Mouse (Mus musculus) bone marrow macrophage, adult 2 months (primary cell): ENCODE data around the gene Crybg2. TPM values are rescaled to one million over a fixed set of nuclear protein-coding genes. Genes with fewer than 3 reads are reported as not detected.

Experiments
- H3K27ac ChIP-seq: 2 replicates; pipeline ENCODE4 v1.5.1; 2012; ENCODE audit warnings: low read depth, low read length; ENCODE audit not compliant: insufficient read depth
- H3K4me1 ChIP-seq: 2 replicates; pipeline ENCODE4 v1.6.1; 2012; ENCODE audit warnings: low read length; ENCODE audit not compliant: control insufficient read depth, insufficient read depth
- H3K4me3 ChIP-seq: 2 replicates; pipeline ENCODE4 v1.5.1; 2012; ENCODE audit warnings: mild to moderate bottlenecking, low read length, moderate library complexity; ENCODE audit not compliant: insufficient read depth
- CTCF ChIP-seq: IDR thresholded peaks from 2 replicates; pipeline ENCODE4 v1.5.1; 2012; ENCODE audit warnings: low read depth, mild to moderate bottlenecking, low read length, moderate library complexity
- POLR2A ChIP-seq: IDR thresholded peaks from 2 replicates; pipeline ENCODE4 v1.6.1; 2012; ENCODE audit warnings: mild to moderate bottlenecking, low read depth, low read length, borderline replicate concordance
- polyA plus RNA-seq: library from polyadenylated mRNA; stranded (reverse); fragments of >200 nt; gene quantifications from 2 replicates; pipeline ENCODE4 v1.2.4, GENCODE M21; 2012; ENCODE audit not compliant: missing spikeins, insufficient read depth, insufficient read length

The Crybg2 gene
- polyA plus RNA-seq, 1 experiment = 0.71 TPM

- Histone ChIP-seq H3K4me1 (peaks cover 49% of the 10 kb centered on the region), H3K4me3 (no peak overlapping the region)
Measured at GRCm38 (mm10) chr4:134118126-134118800, 57.6 kb downstream of the Crybg2 start.

GRCm38 (mm10) chr4:134119042-134119441, 58.4 kb downstream of the Crybg2 start:
- no peak overlapping the region for H3K27ac ChIP-seq
- H3K4me1 ChIP-seq = peaks cover 49% of the 10 kb centered on the region
- TF ChIP-seq POLR2A (no peak), CTCF (no peak)
- H3K4me3 ChIP-seq = no peak overlapping the region

More at GRCm38 (mm10) chr4:134118126-134118800, 57.6 kb downstream of the Crybg2 start:
- H3K27ac ChIP-seq = peak overlapping the region; percentile 78; the same call in 1 of the 2 replicates
- TF ChIP-seq POLR2A (no peak), CTCF (no peak)

GRCm38 (mm10) chr4:134119644-134120043, 59.0 kb downstream of the Crybg2 start:
- no peak overlapping the region for H3K4me3 ChIP-seq
- TF ChIP-seq POLR2A (no peak), CTCF (no peak)
- H3K27ac ChIP-seq = peak overlapping the region; percentile 52; the same call in 1 of the 2 replicates
- H3K4me1 ChIP-seq = peaks cover 55% of the 10 kb centered on the region

GRCm38 (mm10) chr4:134120192-134120805, 59.7 kb downstream of the Crybg2 start:
- Histone ChIP-seq H3K4me1 (peaks cover 61% of the 10 kb centered on the region), H3K27ac (peak overlapping the region; percentile 52), H3K4me3 (no peak overlapping the region)
- TF ChIP-seq CTCF = no peak
- TF ChIP-seq POLR2A = no peak

GRCm38 (mm10) chr4:134120916-134121315, 60.3 kb downstream of the Crybg2 start:
- TF ChIP-seq CTCF (no peak), POLR2A (no peak)
- no peak overlapping the region for H3K27ac ChIP-seq
- peaks cover 67% of the 10 kb centered on the region for H3K4me1 ChIP-seq
- H3K4me3 ChIP-seq = no peak overlapping the region

DNA sequence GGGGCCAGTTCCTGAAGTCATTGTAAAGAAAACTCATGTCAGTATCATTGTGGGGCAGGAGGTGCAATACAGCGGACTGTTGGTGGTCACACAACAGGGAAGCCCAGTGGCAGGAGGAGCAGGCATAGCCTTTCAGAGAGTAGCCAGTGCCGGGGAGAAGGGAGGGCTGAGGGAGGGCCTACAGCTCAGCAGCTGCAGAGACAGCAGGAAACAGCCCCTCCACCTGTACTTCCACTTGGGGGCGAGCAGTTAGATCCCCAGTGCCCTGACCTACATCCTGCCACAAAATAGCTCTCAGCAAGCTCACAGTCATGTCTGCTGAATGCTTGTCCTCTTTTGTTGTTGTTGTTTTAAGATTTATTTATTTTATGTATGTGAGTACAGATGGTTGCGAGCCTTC, 61.0 kb downstream of the Crybg2 start:
- Histone ChIP-seq H3K4me1 (peaks cover 70% of the 10 kb centered on the region), H3K4me3 (no peak overlapping the region), H3K27ac (no peak overlapping the region)
- TF ChIP-seq POLR2A (no peak), CTCF (no peak)

DNA sequence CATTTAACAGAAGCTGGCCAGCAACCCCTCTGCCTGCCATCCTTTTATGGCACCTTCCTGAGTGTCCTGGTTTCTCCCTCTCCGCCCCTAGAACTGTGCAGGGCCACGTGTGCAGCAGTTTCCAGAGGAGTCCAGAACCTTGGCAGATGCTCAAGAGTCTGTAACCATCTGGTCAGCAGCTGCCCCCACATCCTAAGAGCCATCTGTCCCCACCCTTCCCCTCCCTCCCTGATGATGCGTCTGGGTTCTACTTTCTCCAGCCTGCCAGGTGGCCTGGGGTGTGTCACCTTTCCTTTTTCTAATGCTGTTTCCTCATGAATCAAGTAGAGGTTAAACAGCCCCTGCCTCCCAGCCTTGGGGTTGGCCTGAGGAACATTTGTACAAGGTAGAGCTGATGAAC, 61.7 kb downstream of the Crybg2 start:
- peaks cover 66% of the 10 kb centered on the region for H3K4me1 ChIP-seq
- TF ChIP-seq CTCF (no peak), POLR2A (no peak)
- no peak overlapping the region for H3K27ac ChIP-seq
- H3K4me3 ChIP-seq = no peak overlapping the region

DNA sequence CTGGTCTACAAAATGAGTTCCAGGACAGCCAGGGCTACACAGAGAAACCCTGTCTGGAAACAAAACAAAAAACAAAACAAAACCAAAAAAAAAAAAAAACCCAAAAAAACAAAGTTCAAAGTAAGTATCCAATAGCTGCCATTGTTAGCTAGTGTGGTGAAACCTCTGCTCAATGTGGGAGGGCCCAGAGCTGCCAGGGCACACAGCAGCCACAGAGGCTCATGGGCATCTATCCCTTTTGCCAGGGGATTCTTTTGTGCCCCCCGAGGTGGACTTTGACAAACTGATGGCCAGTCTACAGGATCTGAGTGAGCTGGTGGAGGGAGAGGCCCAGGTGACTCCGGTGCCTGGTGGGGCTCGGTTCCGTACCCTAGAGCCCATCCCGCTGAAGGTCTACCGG, 62.5 kb downstream of the Crybg2 start:
- TF ChIP-seq CTCF (no peak), POLR2A (no peak)
- Histone ChIP-seq H3K4me1 (peaks cover 57% of the 10 kb centered on the region), H3K4me3 (no peak overlapping the region), H3K27ac (no peak overlapping the region)

DNA sequence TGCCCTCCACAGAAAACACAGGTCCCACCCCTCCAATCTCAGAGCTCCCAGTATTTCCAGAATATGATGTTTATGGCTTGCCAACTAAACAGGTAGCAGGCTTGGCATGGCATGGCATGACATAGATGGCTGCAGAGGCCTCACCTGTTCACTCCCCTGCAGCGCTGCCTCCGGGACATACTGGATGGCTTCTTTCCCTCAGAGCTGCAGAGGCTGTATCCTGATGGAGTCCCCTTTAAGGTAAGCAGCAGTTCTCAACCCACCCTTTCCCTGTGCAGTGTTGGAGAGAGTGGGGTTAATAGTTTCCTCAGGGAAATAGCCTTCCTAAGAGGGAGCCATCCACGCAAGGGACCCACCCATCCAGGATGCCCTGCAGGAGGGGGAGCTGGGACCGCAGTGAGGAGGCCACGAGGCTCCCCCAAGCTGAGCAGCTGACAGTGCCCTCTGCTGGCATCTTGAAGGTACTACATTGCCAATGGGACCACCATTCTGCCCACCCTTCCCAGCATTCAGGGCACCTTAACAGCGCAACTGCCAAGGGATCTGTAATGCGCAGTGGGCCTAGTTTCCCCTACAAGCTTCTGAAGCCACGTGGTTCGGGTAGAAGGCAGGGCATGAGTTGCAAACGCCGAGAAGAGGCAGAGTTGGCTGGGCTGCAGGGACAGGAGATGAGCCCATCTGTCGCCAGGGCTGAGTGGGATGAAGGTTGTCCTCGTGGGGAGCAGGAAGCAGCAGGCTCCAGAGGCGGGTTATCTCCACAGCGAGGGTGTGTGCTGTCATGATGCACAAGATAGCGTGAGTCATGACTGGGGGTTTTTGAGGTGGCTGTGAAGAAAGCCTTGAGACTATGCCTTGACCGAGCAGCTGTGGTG, 63.3 kb downstream of the Crybg2 start:
- Histone ChIP-seq H3K4me3 (peak overlapping the region; percentile 18), H3K4me1 (peaks cover 52% of the 10 kb centered on the region), H3K27ac (peak overlapping the region; percentile 43)
- TF ChIP-seq CTCF (peak; percentile 81), POLR2A (no peak)
